Mouse (Mus musculus): Measurements from ENCODE around the gene Ulk4.

Gene Ulk4

GRCm38 (mm10) chr9:121099453-121099852 lies 177.5 kb downstream of the Ulk4 start:
- DNase-seq, result no peak

DNA sequence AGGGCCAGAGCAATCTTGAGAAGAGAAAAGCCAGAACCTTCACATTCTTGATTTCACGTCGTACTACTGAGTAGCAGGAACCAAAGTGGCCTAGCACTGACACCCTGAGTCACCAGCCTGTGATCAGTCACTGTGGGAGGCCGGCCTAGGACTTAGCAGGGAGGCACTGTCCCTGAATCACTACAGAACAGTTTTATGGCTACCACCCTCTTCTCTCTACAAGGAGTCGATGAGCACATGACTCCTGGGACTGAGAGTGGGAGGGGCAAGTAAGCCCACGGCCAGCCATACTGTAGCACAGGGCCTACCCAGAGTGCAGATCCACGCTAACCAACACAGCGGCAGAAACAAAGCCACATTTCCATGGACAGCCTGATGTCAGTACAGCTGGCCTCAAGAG lies 183.2 kb downstream of the Ulk4 start:
- no peak for DNase-seq

DNA sequence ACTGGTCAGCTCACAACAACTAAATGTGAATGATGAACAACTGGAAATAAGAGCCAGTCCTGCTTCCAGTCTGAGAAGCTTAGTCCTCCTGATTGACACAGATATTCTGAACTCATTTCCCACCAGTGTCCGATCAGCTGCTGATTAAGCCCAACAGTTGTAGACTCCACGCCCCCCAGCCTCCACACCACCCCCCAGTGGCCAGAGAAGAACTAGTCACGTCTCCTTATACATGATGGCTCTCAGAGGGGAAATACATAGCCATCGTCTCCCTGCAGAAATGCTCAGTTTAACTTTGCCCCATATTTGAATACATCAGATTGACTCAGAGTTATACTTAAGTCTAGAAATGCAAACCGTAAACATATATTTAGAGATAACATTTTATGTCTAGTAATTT lies 184.4 kb downstream of the Ulk4 start:
- DNase-seq, result no peak

GRCm38 (mm10) chr9:121091016-121091735 lies 185.8 kb downstream of the Ulk4 start:
- DNase-seq, result no peak

- DNase-seq, result peak; percentile 48 to 73
Observed at GRCm38 (mm10) chr9:121087661-121088060, 189.3 kb downstream of the Ulk4 start.

GRCm38 (mm10) chr9:121084191-121084590 lies 192.8 kb downstream of the Ulk4 start:
- no peak for DNase-seq

GRCm38 (mm10) chr9:121080834-121081233 lies 196.2 kb downstream of the Ulk4 start:
- no peak for DNase-seq

GRCm38 (mm10) chr9:121080413-121080812 lies 196.6 kb downstream of the Ulk4 start:
- no peak for DNase-seq

GRCm38 (mm10) chr9:121079388-121080088 lies 197.5 kb downstream of the Ulk4 start:
- DNase-seq, result no peak

DNA sequence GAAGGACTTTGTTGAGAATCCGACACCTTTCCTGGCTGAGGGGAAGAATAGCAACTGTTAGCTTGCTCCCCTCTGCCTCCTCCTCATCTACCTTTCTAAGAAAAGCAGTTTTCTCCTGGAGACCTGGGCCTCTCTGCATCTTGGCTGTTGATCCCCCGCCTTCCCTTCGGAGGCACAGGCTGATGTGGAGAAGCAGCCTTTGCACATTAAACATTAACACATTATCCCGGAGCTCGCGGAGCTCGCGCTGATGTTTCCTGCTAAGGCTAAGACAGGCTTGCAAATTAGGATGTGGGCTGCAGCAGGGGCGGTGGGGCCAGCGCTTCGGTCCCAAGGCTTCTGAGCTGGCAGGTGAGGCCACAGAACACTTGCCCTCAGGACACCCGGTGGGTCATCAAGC lies 200.7 kb downstream of the Ulk4 start:
- DNase-seq, result peak; percentile 32 to 34

DNA sequence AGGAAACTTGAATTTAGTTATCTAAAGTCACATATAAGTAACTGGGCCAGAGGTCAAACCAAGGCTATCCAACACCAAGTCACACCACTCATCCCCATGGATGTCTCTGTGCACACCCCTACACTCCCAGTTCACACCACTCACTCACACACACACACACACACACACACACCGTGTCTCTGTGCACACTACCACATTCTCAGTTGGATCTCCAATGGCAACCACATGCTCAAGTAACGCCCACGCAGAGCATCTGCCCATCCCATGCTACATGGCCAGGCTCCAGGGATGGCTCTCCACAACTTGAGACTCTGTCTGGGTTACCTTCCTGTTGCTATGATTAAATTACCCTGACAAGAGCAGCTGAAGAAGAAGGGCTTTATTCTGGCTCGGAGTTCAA lies 201.8 kb downstream of the Ulk4 start:
- DNase-seq, result no peak

GRCm38 (mm10) chr9:121074726-121075125 lies 202.3 kb downstream of the Ulk4 start:
- no peak for DNase-seq

GRCm38 (mm10) chr9:121072127-121072757 lies 204.8 kb downstream of the Ulk4 start:
- no peak for DNase-seq

DNA sequence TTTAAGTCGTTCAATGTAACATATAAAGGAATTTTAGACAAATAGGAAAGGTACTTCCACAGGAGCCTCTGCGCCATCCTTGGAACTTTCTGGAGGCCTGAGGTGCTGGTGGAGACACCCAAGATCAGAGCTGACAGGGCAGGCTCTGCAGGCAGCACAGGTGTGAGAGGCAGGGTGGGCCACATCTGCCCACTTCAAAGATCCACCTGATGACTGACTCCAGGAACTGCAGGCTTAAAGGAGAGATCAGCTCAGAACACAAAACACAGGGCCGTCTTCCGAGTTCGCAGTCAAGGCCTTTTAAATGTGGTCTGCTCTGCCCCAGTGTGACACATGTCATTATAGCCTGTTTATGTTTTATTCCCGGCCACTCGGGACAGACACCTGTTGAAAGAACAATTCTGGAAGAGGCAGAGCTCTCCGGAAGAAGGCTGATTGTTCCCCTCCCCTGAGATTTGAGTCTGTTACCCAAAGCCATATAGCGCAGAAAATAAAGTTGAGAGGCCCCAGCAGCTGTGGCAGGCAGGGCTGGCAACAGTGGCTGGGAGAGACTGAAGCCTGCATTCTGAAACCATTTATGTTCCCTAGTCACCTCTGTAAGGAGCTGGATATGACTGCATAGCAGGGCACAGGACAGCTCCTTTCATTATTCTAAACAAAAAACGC lies 205.4 kb downstream of the Ulk4 start:
- DNase-seq, result no peak

- DNase-seq, result no peak
Observed at GRCm38 (mm10) chr9:121071050-121071449, 205.9 kb downstream of the Ulk4 start.

DNA sequence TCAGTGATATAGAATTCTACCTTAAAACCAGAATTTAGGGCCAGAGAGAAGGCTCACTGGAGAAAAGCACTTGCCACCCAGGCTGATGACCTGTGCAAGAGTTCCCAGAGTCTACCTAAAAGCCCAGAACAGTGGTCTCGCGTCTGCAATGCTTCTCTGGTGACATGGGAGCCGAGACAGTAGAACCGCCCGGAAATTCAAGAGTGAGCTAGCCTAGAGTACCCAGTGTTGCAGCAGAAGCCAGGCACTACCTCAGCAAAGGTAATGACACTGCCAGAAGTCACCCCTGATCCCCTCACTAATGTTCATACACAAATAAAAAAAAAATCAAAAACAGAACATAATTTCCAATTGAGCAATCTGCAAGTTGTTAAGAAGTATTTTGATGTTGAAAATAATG lies 208.9 kb downstream of the Ulk4 start:
- no peak for DNase-seq

DNA sequence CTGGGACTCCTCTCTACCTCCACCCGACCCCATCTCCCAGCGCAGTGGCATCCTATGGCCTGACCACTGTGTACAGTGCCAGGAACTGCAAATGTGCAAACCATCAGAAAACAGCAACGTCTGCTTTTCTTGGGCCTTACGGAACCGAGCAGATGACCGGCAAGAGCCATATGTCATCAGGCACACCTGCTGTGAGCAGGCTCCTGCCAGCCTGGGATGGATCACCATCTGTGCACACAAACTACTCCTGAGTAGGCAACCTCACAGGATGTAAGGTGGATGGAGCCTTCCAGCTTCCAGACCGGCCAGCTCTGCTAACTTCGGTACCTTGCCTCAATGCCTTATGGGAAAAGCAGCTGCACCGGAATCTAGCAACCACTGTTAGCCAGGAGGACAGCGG lies 210.0 kb downstream of the Ulk4 start:
- DNase-seq, result no peak

- no peak for DNase-seq
Observed at GRCm38 (mm10) chr9:121065383-121065978, 211.5 kb downstream of the Ulk4 start.

DNA sequence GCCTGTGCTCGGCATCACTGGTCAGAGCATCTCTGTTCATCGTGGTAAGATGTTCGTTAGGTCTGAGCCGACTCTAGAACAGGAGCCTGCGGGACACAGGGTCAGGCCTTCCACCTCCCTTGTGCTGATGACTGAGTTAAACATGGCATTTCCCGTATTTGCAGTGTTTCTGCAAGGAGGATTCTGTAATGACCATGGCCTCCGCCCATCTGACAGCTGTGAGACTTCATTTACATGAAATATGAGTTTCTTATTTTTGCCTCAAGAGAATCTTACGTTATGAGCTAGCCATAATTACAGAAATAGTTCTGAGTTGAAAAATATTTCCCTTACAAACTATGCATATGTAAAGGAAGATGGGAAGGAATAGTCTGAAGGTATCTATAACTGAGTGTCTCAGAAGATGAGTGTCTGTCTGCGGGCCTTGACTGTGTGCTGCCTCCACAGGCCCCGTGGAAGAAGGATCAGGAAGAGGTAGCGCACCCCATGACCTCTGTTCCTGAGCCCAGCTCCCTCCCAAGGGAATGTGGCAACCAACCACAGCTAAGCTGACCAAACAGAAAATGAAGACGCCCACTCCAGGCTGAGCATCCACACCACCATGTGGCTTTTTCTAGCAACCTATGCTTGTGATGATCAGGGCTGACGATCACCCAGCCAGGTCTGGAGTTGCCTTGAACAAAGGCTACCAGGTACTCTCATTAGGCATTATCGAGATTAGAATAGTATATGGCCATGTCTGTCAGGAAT lies 212.2 kb downstream of the Ulk4 start:
- DNase-seq, result no peak

DNA sequence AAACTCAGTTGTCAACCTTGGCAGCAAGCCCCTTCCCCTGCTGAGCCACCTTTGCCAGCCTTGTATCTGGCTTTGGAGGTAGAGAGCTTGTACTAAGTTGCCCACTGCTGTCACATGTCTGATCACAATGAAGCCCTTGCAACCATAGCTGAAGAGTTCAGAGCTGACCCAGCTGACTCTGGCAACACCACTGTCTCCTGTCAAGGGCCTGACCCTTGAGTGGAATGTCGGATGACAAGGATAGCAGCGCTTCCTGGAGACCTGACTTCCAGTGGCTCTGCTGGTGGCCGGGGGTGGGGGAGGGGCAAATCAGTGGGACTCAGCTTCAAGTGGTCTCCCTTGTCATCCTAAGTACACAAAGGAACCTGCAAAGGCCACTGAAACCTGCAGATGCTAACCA lies 214.3 kb downstream of the Ulk4 start:
- no peak for DNase-seq

DNA sequence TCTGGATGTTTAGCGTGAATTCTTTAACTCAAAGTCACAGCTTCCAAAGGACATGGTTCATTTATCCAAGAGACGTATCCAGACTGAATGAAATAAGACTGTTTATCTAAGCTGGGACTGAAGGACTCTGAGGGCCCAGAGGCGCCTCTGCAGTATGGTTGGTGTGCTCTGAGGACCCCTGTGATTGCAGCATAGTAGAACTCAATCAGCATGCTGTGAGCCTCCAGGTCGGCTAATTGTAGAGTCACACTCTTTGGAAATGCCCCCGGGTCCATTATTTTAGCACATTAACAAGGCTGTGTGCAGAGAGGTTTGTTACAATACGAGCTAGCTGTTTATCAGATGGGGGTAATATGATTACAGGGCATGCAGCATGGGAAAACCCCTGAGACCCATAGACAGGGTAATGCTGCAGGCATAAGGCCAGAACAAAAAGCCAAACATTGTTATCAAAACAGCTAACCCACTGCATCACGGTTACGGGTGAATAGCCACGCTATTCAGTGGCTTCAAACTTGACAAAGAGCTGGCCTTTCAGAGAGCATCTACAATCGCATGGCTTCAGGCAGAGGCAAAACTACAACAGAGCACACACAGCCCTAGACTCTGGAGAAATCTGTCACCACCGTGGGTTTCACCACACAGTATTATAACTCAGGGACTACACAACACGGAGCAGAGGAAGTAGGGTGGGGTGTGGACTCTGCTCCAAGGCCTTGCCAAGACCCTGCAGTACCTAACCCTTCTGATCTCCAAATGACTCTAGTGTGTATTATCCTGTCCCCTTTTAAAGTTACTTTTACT lies 215.0 kb downstream of the Ulk4 start:
- no peak for DNase-seq

DNA sequence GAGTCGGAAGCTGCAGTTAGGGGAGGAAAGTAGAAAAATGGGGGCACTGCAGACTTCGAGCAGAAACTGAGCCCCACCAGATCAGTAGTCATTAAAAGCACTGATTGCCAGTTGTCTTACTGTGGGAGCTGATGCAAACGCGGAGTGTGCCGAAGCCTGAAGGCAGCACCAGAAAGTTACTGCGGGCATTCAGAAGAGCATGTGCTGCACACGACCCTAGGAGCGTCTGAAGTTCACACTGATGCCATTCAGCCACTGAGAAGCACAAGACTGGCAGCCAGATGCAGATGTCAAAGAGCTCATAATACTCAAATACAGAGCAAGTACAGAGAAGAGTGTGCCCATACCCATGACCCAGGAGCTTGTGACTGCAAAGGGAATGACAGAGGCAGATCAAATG lies 216.7 kb downstream of the Ulk4 start:
- no peak for DNase-seq
